Mouse (Mus musculus) telencephalon, adult 2 months (tissue): ENCODE measurements around the gene Sct.

ENCODE experiments used
- DNase-seq: peaks from one replicate; pipeline ENCODE4 v3.0.0-alpha.2; 2011; ENCODE audit warnings: low read depth, low spot score

The Sct gene

GRCm38 (mm10) chr7:141278766-141279590 lies at the start of gene Sct:
Sct (minus strand) TSS chr7:141279133.
- DNase-seq, result no peak

DNA sequence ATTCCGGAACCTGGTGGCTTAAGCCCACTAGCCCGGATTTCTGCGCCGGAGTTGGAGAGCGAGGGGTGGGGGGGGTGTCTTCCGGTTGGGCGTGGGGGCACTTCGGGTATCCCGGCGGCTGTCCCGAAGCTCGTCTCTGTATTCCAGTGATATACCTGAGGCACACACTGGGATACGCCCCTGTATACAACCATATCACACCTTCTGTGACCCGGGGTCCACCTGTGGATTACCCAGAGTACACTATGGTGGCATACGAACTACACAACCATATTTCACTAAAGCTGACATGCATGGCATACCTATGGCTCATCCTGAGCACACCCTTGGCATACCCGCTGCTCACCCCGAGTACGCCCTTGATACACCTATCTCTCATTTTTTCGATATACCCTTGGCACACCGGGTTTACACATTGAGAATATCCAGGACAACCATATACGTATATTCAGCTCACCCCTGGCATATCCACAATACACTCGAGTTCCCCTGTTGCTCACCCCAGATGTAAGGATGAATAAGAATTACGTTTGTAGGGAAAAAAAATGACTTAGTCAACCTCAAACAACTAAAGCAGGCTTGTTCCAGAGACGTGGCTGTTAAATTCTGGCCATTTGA lies 49.5 kb upstream of the Sct start:
- DNase-seq, result no peak

- DNase-seq, result peak; percentile 96
Measured at GRCm38 (mm10) chr7:141327469-141328372, 48.8 kb upstream of the Sct start, which contains the start of the genes Deaf1 and Tmem80. Deaf1 (minus strand) TSS chr7:141327690. Tmem80 (plus strand) TSS chr7:141327739.

GRCm38 (mm10) chr7:141326546-141327446 lies 47.9 kb upstream of the Sct start:
- DNase-seq, result no peak

- no peak for DNase-seq
Measured at GRCm38 (mm10) chr7:141324686-141325085, 45.8 kb upstream of the Sct start.

GRCm38 (mm10) chr7:141319446-141319845 lies 40.5 kb upstream of the Sct start:
- no peak for DNase-seq

DNA sequence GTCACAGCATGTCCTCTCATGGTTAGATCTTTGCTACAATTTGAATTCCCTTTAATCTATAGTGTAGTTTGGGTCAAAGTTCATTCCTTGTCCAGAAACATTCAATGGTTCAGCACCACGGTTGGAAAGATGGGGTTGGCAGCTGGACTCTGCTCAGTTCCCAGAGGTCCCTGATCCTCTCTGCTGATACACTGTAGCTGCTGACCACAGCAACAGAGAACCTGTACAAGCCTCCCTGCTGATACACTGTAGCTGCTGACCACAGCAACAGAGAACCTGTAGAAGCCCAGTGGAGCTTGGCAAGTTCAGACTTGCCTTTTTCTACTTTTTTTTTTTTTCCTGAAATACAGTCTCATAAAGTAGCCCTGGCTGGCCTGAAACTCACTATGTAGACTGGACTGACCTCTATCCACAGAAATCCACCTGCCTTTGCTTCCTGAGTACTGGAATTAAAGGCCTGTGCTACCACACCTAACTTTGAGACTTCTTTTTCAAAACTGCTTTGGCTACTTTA lies 38.7 kb upstream of the Sct start:
- DNase-seq, result no peak

GRCm38 (mm10) chr7:141315974-141316373 lies 37.0 kb upstream of the Sct start:
- DNase-seq, result no peak

GRCm38 (mm10) chr7:141315076-141315475 lies 36.1 kb upstream of the Sct start:
- DNase-seq, result no peak

- DNase-seq, result no peak
Measured at GRCm38 (mm10) chr7:141314416-141314815, 35.5 kb upstream of the Sct start.

DNA sequence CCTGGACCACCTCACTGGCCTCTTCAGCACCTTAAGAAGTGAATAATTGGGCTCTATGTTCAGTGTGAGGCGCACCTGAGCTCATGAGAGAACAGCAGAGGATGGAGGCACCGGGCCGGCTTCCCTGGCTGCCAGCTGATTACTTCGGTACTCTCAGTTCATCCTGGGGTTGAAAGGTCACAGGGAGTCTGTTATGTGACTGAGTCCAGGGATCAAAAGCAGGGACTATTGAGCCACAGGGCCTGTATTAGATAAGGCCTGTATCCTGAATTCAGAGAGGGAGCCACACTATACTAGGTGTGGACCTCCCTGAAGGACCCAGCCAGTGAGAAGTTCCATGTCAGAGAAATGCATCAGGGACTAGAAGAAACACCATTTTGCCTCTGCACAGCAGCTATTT lies 25.6 kb upstream of the Sct start:
- no peak for DNase-seq

DNA sequence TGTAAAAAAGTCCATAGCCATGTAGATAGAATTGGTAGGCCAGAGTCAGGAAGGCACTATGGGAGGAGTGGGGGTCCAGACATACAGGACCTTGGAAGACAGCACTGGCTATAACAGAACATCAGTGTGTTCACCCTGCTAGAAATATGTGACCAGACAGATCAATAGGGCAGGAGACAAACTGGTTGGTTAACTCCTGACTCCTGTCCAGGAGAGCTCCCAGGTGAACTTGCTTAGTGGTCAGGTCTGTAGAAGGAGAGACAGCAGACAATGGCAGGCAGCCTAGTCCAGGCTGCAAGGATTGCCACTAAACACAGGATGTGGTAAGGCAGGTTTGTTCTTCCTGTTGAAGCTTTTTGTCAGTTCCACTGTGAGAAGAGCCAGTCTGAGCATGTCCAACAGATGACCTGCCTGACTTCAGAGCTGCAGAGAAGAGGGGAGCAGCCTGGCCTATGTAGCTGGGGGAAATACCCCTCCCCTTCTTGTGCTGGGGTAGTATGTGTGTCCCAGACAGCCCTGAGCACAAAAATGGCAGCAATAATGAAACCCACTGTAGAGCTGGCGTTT lies 23.9 kb upstream of the Sct start:
- DNase-seq, result no peak

DNA sequence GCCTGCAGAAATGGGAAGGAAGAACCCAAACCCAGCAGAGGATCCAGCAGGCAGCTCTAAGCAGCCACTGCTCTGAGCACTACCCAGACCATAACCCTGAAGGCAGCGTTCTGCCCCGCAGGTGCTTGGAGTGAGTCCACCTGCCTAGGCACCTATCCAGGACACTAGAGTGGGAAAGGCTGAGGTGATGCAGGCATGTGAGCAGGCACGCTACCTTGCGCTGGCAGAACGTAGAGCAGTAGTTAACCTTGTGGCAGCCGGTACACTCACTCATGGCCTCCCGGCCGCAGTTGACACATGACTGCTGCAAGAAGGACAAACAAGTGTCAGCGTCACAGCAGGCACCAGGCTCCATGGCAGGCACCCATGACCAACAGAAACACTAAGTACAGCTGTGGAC lies 22.5 kb upstream of the Sct start:
- DNase-seq, result no peak

- no peak for DNase-seq
Measured at GRCm38 (mm10) chr7:141299175-141299574, 20.2 kb upstream of the Sct start.

GRCm38 (mm10) chr7:141297926-141298650 lies 19.2 kb upstream of the Sct start:
- no peak for DNase-seq

DNA sequence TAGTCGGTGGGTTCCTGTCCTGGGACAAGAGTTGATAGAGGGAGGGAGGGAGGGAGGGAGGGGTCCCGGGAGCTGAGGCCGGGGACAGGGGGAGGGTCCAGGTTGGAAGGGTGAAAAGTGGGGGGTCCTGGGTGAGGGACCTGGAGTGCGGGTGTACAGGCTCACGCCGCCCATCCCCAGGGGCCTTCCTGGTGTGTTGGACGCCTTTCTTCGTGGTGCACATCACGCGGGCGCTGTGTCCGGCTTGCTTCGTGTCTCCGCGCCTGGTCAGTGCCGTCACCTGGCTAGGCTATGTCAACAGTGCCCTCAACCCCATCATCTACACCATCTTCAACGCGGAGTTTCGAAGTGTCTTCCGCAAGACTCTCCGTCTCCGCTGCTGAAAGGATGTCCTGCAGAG lies 15.5 kb upstream of the Sct start:
- DNase-seq, result no peak

GRCm38 (mm10) chr7:141293852-141294471 lies 15.0 kb upstream of the Sct start:
- DNase-seq, result no peak

GRCm38 (mm10) chr7:141292583-141293388 lies 13.9 kb upstream of the Sct start:
- no peak for DNase-seq
